Mouse (Mus musculus) heart, embryonic 16.5 days (tissue): ENCODE measurements at regions not wholly inside any gene's neighbourhood (a gene's known extent, or its start where the extent isn't known, plus 50 kb on each side); places are given as distances from the start of the nearest gene placed in this dataset.

ENCODE experiments used
- ATAC-seq: fragments of 200-750 bp; cut with Nextera tagmentation; replicated peaks from 2 replicates; pipeline ENCODE4 v1.8.0; 2017; ENCODE audit warnings: moderate number of reproducible peaks; ENCODE audit not compliant: insufficient read depth, low FRiP score; ENCODE audit errors: extremely low read depth
- H3K27ac ChIP-seq: fragments of 300-500 bp; sonication (generic); 2 replicates; pipeline ENCODE4 v1.5.1; 2014; ENCODE audit warnings: mild to moderate bottlenecking, low read length, control low read depth, moderate library complexity
- H3K27me3 ChIP-seq: fragments of 300-500 bp; sonication (generic); 2 replicates; pipeline ENCODE4 v1.6.1; 2014; ENCODE audit warnings: low read length, mixed read lengths; ENCODE audit not compliant: control insufficient read depth, insufficient read depth
- H3K36me3 ChIP-seq: fragments of 300-500 bp; sonication (generic); 2 replicates; pipeline ENCODE4 v1.6.1; 2014; ENCODE audit not compliant: control insufficient read depth, insufficient read depth
- H3K4me1 ChIP-seq: fragments of 300-500 bp; sonication (generic); 2 replicates; pipeline ENCODE4 v1.6.1; 2014; ENCODE audit warnings: low read length, mixed read lengths; ENCODE audit not compliant: control insufficient read depth, insufficient read depth
- H3K4me2 ChIP-seq: fragments of 300-500 bp; sonication (generic); 2 replicates; pipeline ENCODE4 v1.6.1; 2014; ENCODE audit warnings: low read depth, mild to moderate bottlenecking, control low read depth, low read length
- H3K4me3 ChIP-seq: fragments of 300-500 bp; sonication (generic); 2 replicates; pipeline ENCODE4 v1.5.1; 2014; ENCODE audit warnings: mild to moderate bottlenecking, control low read depth, low read length
- H3K9ac ChIP-seq: fragments of 300-500 bp; sonication (generic); 2 replicates; pipeline ENCODE4 v1.6.1; 2014; ENCODE audit warnings: low read length, control low read depth
- H3K9me3 ChIP-seq: fragments of 300-500 bp; sonication (generic); replicated peaks from 2 replicates; pipeline ENCODE4 v1.6.1; 2016; ENCODE audit warnings: low read length; ENCODE audit not compliant: control insufficient read depth
- WGBS: fragments of 180-500 bp; shearing (Covaris S2); extraction: QIAGEN DNeasy Blood & Tissue Kit; methylation state at CpG from one replicate; pipeline ENCODE4 v1.1.7; 2014; 5-methylcytosine and 5-hydroxymethylcytosine counted together

DNA sequence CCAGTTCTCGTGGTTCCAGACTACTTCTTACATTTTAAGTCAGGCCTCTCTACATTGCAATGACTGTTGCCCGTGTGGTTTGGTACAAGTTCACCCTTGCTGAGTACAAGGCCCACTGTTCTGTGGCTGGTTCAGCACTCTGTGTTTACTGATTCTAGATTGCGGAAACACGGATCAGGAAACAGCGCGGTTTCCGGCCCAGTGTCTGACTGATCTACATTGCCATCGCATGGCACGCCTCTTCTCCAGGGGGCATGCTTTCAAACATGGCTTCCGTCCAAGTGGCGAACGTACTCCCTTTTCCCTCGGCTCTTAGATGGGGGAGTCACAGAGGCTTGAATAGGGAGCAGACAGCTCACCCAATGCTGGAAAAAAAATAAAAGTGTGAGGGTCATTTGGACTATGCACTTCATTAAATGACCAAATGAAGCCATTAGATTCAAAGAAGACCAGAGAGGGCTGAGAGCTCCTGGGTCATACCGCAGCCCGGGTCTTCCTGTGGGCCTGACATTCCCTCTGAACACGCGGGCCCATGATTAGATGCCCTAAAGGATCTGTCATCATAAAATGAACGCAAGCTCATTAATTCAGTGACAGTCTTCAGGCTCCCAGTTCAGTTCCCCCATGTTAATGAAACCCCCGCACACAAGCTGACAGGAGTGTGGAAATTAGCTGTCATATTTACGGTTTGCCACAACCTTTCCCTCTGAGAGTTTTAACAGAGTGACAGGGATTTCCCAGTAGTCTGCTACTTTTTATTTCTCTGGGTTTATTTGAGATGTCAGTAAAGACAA, 250.9 kb downstream of the Gm19410 start:
- H3K9ac ChIP-seq = no peak overlapping the region
- H3K27me3 ChIP-seq = no peaks in the 10 kb centered on the region
- WGBS = 80% methylated on average over 20 of the region's 20 CpGs
- H3K4me1 ChIP-seq = no peaks in the 10 kb centered on the region
- H3K4me3 ChIP-seq = no peak overlapping the region
- H3K36me3 ChIP-seq = no peaks in the 10 kb centered on the region
- no peak for ATAC-seq
- H3K27ac ChIP-seq = no peak overlapping the region
- H3K4me2 ChIP-seq = no peak overlapping the region
- H3K9me3 ChIP-seq = no peaks in the 10 kb centered on the region

DNA sequence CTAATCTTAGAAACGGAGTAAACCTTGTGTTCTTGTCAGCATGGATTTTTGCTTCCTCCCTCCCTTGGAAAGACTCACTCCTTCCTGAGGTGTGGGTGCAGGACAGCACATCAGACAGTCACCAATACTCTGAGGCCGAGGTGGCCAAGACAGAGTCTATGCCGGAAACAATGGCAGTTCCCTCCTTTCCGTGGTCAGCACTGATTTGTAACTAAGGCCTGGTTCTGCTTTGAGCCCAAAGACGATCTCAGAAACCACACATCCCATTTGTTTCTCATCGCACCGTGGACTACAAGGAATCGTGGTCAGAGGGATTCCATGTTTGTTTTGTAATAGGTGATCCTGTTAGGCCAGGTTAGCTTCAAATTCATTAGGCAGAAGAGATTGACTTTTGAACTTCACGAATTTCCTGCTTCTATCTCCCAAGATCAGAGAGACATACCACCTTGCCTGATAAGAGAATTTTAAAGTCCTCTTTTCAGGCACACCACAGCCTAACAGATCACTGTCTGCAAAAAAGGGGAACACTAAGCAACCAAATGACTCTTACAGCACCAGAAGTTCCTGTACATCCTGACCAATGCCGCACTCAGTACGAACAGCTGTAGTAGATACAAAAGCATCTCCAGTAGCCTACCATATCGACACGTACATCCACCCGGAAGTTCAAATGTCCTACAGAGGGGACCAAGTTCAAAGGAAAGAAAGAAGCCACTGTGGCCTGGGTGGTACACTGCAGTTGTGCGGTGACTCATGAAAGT, 253.6 kb downstream of the Gm19410 start:
- Histone ChIP-seq H3K27ac (no peak overlapping the region), H3K9ac (no peak overlapping the region), H3K9me3 (no peaks in the 10 kb centered on the region), H3K4me2 (no peak overlapping the region), H3K36me3 (no peaks in the 10 kb centered on the region), H3K27me3 (no peaks in the 10 kb centered on the region), H3K4me3 (no peak overlapping the region), H3K4me1 (no peaks in the 10 kb centered on the region)
- WGBS = 74% methylated on average over 15 of the region's 15 CpGs
- ATAC-seq = no peak

DNA sequence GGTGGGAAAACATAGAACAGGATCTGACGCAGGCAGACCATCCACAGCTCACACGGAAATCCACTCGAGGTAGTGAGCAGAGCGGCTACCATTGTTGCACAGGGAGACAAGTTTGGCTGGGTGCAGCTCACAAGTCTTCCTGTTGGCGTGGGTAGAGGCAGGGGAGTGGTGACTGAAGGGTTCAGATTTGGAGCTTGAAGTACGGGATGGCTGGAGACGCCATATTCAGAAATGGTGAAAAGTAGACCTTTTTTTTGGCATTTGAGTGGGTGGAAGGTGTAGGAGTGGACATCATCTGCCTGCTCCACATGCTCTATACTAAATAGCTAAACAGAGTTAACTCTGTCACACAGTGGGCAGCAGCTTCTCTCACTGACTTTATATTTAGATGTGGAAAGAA, 254.3 kb downstream of the Gm19410 start:
- 88% methylated on average over 7 of the region's 7 CpGs for WGBS
- H3K9ac ChIP-seq = no peak overlapping the region

DNA sequence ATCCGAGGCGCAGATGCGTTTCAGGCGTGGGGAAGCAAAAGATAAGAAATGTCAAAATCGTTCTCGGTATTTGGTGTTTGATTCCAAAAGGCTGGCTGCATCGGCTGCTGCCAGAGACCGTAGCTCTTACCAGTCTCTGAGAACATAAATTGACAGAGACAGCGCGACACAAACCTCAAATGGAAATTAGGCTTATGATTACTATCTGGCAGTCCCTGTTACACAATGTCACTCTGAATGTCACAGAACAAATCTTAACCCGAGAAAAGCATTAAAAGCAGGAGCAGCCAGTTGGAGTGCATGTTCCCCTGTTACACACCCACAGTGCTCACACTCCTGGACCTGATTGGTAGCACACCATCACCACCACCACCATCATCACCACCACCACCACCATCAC, 262.0 kb downstream of the Gm19410 start:
- no peaks in the 10 kb centered on the region for H3K9me3 ChIP-seq
- H3K9ac ChIP-seq = no peak overlapping the region
- H3K36me3 ChIP-seq = no peaks in the 10 kb centered on the region
- H3K4me3 ChIP-seq = no peak overlapping the region
- peaks cover 2% of the 10 kb centered on the region; the same call in 1 of the 2 replicates for H3K4me1 ChIP-seq
- H3K27ac ChIP-seq = no peak overlapping the region
- WGBS = 70% methylated on average over 11 of the region's 11 CpGs
- no peak for ATAC-seq
- no peak overlapping the region for H3K4me2 ChIP-seq
- no peaks in the 10 kb centered on the region for H3K27me3 ChIP-seq

More for the DNA sequence above, 254.3 kb downstream of the Gm19410 start:
- no peak for ATAC-seq
- Histone ChIP-seq H3K9me3 (no peaks in the 10 kb centered on the region), H3K4me1 (no peaks in the 10 kb centered on the region), H3K27ac (no peak overlapping the region), H3K36me3 (no peaks in the 10 kb centered on the region), H3K4me2 (no peak overlapping the region), H3K27me3 (no peaks in the 10 kb centered on the region), H3K4me3 (no peak overlapping the region)

DNA sequence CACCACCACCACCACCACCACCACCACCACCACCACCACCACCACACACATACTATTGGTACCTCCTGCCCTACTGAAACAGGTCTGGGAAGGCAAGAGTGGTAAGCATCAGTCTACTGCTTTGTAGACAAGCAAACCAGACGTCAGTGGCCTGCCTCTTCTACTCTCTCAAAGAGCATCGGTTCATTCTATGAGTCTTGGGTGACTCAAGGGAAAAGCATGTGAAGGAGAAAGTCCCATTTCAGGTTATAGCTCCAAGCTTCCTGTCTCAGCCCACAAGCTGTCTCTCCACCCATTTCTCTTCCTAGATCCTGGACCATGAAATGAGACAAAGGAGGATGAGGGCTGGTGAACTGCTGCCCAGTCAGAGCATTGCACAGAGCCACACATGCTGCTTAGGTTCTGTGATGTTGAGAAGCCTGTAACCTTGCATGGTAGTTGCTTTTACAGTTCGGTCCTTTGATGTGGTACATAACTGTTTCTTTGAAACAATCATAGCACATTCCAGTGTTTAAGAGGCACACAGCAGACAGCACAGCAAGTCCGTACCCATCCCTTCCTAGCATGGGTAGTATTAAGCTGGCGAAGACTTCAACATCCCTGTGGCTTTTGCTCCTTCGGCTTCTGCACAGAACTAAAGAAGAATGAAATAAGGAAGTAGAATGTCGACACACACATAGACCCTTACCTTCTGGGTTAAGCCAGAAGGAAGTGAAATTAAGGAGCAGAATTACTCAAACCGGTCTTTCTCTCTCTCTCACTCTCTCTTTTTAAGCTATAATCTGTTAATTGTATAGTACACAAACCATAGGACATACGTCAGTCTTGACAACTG, 262.7 kb downstream of the Gm19410 start:
- Histone ChIP-seq H3K9ac (no peak overlapping the region), H3K27me3 (no peaks in the 10 kb centered on the region), H3K4me3 (no peak overlapping the region), H3K27ac (no peak overlapping the region), H3K9me3 (no peaks in the 10 kb centered on the region), H3K4me2 (no peak overlapping the region), H3K36me3 (no peaks in the 10 kb centered on the region), H3K4me1 (peaks cover 2% of the 10 kb centered on the region; the same call in 1 of the 2 replicates)
- no peak; the same call in 1 of the 2 replicates for ATAC-seq
- WGBS = 82% methylated on average over 9 of the region's 9 CpGs

DNA sequence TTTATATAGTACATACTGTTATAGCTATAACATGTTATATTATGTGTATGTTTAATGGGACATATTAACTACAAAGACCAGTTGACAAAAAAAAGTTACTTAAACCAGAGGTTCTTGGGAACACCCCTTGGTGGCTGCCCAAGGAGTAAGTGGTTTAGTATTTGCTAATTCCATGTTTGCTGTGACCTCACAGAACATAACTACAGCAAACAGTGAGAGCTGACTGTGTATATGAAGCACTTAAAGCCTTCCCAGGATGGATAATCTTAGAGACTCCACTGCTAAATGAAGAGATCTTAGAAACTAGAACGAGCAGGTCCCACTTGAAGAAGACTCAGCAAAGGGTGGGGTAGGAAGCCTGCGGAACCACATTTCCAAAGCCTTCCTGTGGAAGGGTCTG, 263.9 kb downstream of the Gm19410 start:
- Histone ChIP-seq H3K27me3 (no peaks in the 10 kb centered on the region), H3K27ac (no peak overlapping the region), H3K4me2 (no peak overlapping the region), H3K9me3 (no peaks in the 10 kb centered on the region), H3K4me1 (peaks cover 2% of the 10 kb centered on the region; the same call in 1 of the 2 replicates), H3K9ac (no peak overlapping the region), H3K4me3 (no peak overlapping the region), H3K36me3 (no peaks in the 10 kb centered on the region)
- 85% methylated on average over 2 of the region's 2 CpGs for WGBS
- ATAC-seq = no peak

DNA sequence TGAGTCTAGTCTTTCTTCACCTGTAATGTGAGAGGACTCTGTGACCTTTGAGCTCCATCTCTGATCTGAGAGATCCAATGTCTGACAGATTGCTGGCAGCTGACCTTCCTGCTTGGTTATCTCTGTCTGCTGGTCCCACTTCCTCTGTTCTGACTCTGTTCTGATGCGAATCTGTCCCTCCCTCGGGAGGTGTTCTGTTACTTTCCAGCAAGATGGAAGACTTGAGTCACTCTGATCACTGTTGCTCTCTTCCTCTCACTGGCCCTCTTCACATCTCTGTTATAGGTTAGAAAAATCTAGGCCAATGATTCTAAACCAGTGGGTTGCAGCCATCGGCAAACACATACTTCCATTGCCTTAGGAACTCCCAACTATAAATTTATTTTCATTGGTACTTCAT, 264.6 kb downstream of the Gm19410 start:
- H3K36me3 ChIP-seq = no peaks in the 10 kb centered on the region
- peaks cover 2% of the 10 kb centered on the region; the same call in 1 of the 2 replicates for H3K4me1 ChIP-seq
- no peak overlapping the region for H3K4me3 ChIP-seq
- 66% methylated on average over 3 of the region's 3 CpGs for WGBS
- H3K27me3 ChIP-seq = no peaks in the 10 kb centered on the region
- no peak overlapping the region for H3K9ac ChIP-seq
- H3K9me3 ChIP-seq = no peaks in the 10 kb centered on the region
- ATAC-seq = no peak
- no peak overlapping the region for H3K27ac ChIP-seq
- H3K4me2 ChIP-seq = no peak overlapping the region

DNA sequence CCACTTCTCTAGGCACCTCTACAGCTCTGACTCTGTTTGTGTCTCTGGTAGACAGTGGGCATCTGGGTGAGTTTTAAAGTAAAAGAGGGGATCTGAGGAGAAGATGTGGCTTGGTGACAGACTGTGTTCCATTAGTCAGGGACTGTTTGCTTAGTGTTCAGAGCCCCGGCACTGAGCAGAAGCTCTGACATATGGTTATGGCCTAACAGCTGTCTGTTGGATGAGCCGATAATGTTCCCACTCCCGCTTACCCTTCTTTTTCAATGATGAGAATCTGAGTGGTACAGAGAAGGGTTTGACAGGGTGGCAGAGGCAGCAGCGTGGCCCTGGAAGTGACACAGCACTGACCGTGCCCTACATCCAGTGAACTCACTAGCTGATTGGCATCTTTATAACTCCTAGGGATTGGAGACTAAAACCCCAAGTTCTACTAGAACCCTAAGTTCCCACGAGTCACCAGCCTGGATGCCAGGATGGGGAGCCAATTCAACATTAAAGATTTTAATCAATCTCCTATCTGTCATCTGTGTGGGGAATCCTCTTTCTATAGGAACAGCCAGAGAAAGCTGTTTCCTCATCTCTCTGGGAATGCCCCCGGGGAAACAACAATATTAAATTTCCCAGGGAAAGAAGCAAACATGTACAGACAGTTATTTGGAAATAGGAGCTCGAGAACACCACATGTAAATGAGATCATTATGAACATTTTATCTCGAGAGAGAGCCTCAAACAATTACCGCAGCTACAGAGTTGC, 266.6 kb downstream of the Gm19410 start:
- Histone ChIP-seq H3K4me3 (no peak overlapping the region), H3K4me2 (no peak overlapping the region), H3K36me3 (no peaks in the 10 kb centered on the region), H3K27ac (no peak overlapping the region), H3K9me3 (no peaks in the 10 kb centered on the region), H3K9ac (no peak overlapping the region), H3K27me3 (no peaks in the 10 kb centered on the region), H3K4me1 (peaks cover 2% of the 10 kb centered on the region; the same call in 1 of the 2 replicates)
- WGBS = 80% methylated on average over 10 of the region's 10 CpGs
- no peak for ATAC-seq
